Mouse (Mus musculus): ENCODE results near the gene Sppl2a. TPM values are rescaled to one million over a fixed set of nuclear protein-coding genes. Genes with fewer than 3 reads are reported as not detected.
A peak's percentile ranks its signal among the peaks of the same experiment; 100 is the strongest.

The Sppl2a gene
- polyA plus RNA-seq, 1 experiment: 24.9 TPM

GRCm38 (mm10) chr2:126948231-126948630, 15.2 kb upstream of the Sppl2a start:
- WGBS: 56% methylated on average over 3 of the region's 3 CpGs
- TF ChIP-seq POLR2A (IDR thresholded peaks at IDR 0.05; ENCODE audit: low read depth, low read length): no peak
- no peak for TF ChIP-seq CTCF (conservative IDR thresholded peaks at IDR 0.05; ENCODE audit: insufficient read depth, insufficient read length, low read depth, low read length)

GRCm38 (mm10) chr2:126947646-126948045, 14.6 kb upstream of the Sppl2a start:
- Histone ChIP-seq H3K4me3 (ENCODE audit: insufficient read depth, low read depth, low read length) (no peak overlapping the region), H3K27ac (ENCODE audit: insufficient read depth, low read depth, low read length) (no peak overlapping the region), H3K4me1 (ENCODE audit: control insufficient read depth, insufficient read depth, low read length) (peaks cover 13% of the 10 kb centered on the region), H3K27me3 (replicated peaks; ENCODE audit: control insufficient read depth, insufficient read depth, low read length) (no peaks in the 10 kb centered on the region), H3K36me3 (ENCODE audit: control insufficient read depth, insufficient read depth, low read length) (no peaks in the 10 kb centered on the region)
- no peak for TF ChIP-seq POLR2A (IDR thresholded peaks at IDR 0.05; ENCODE audit: low read depth, low read length)
- TF ChIP-seq CTCF (conservative IDR thresholded peaks at IDR 0.05; ENCODE audit: insufficient read depth, insufficient read length, low read depth, low read length): no peak
- DNase-seq: no peak

More at GRCm38 (mm10) chr2:126948231-126948630, 15.2 kb upstream of the Sppl2a start:
- Histone ChIP-seq H3K27me3 (replicated peaks; ENCODE audit: control insufficient read depth, insufficient read depth, low read length) (no peaks in the 10 kb centered on the region), H3K4me3 (ENCODE audit: insufficient read depth, low read depth, low read length) (no peak overlapping the region), H3K4me1 (ENCODE audit: control insufficient read depth, insufficient read depth, low read length) (peaks cover 13% of the 10 kb centered on the region), H3K36me3 (ENCODE audit: control insufficient read depth, insufficient read depth, low read length) (no peaks in the 10 kb centered on the region), H3K27ac (ENCODE audit: insufficient read depth, low read depth, low read length) (no peak overlapping the region)
- peak; percentile 33 for DNase-seq

- Histone ChIP-seq H3K27me3 (replicated peaks; ENCODE audit: control insufficient read depth, insufficient read depth, low read length) (no peaks in the 10 kb centered on the region), H3K4me3 (ENCODE audit: insufficient read depth, low read depth, low read length) (no peak overlapping the region), H3K27ac (ENCODE audit: insufficient read depth, low read depth, low read length) (no peak overlapping the region), H3K36me3 (ENCODE audit: control insufficient read depth, insufficient read depth, low read length) (no peaks in the 10 kb centered on the region), H3K4me1 (ENCODE audit: control insufficient read depth, insufficient read depth, low read length) (no peaks in the 10 kb centered on the region)
- TF ChIP-seq CTCF (conservative IDR thresholded peaks at IDR 0.05; ENCODE audit: insufficient read depth, insufficient read length, low read depth, low read length): no peak
- TF ChIP-seq POLR2A (IDR thresholded peaks at IDR 0.05; ENCODE audit: low read depth, low read length): no peak
- no peak for DNase-seq
- 44% methylated on average over 2 of the region's 2 CpGs for WGBS
Observed at GRCm38 (mm10) chr2:126943211-126943610, 10.2 kb upstream of the Sppl2a start.

- H3K4me3 ChIP-seq (ENCODE audit: insufficient read depth, low read depth, low read length): no peak overlapping the region
- no peaks in the 10 kb centered on the region for H3K4me1 ChIP-seq (ENCODE audit: control insufficient read depth, insufficient read depth, low read length)
- H3K27ac ChIP-seq (ENCODE audit: insufficient read depth, low read depth, low read length): no peak overlapping the region
- H3K36me3 ChIP-seq (ENCODE audit: control insufficient read depth, insufficient read depth, low read length): no peaks in the 10 kb centered on the region
- DNase-seq: no peak
- 82% methylated on average over 3 of the region's 3 CpGs for WGBS
- H3K27me3 ChIP-seq (replicated peaks; ENCODE audit: control insufficient read depth, insufficient read depth, low read length): no peaks in the 10 kb centered on the region
- no peak for TF ChIP-seq POLR2A (IDR thresholded peaks at IDR 0.05; ENCODE audit: low read depth, low read length)
- no peak for TF ChIP-seq CTCF (conservative IDR thresholded peaks at IDR 0.05; ENCODE audit: insufficient read depth, insufficient read length, low read depth, low read length)
Observed at GRCm38 (mm10) chr2:126940314-126940866, 7.4 kb upstream of the Sppl2a start.

- Histone ChIP-seq H3K4me1 (ENCODE audit: control insufficient read depth, insufficient read depth, low read length) (peaks cover 7% of the 10 kb centered on the region; the same call in 1 of the 2 replicates), H3K4me3 (ENCODE audit: insufficient read depth, low read depth, low read length) (no peak overlapping the region), H3K27me3 (replicated peaks; ENCODE audit: control insufficient read depth, insufficient read depth, low read length) (no peaks in the 10 kb centered on the region), H3K36me3 (ENCODE audit: control insufficient read depth, insufficient read depth, low read length) (no peaks in the 10 kb centered on the region), H3K27ac (ENCODE audit: insufficient read depth, low read depth, low read length) (no peak overlapping the region)
- no peak for TF ChIP-seq POLR2A (IDR thresholded peaks at IDR 0.05; ENCODE audit: low read depth, low read length)
- TF ChIP-seq CTCF (conservative IDR thresholded peaks at IDR 0.05; ENCODE audit: insufficient read depth, insufficient read length, low read depth, low read length): no peak
- 79% methylated on average over 6 of the region's 6 CpGs for WGBS
- no peak for DNase-seq
Observed at GRCm38 (mm10) chr2:126938069-126938468, 5.0 kb upstream of the Sppl2a start.

GRCm38 (mm10) chr2:126933921-126934320, 886 bp upstream of the Sppl2a start:
- DNase-seq: peak; percentile 17
- Histone ChIP-seq H3K27ac (ENCODE audit: insufficient read depth, low read depth, low read length) (peak overlapping the region; percentile 93), H3K36me3 (ENCODE audit: control insufficient read depth, insufficient read depth, low read length) (no peaks in the 10 kb centered on the region), H3K27me3 (replicated peaks; ENCODE audit: control insufficient read depth, insufficient read depth, low read length) (no peaks in the 10 kb centered on the region), H3K4me1 (ENCODE audit: control insufficient read depth, insufficient read depth, low read length) (peaks cover 7% of the 10 kb centered on the region; the same call in 1 of the 2 replicates), H3K4me3 (ENCODE audit: insufficient read depth, low read depth, low read length) (no peak overlapping the region)
- TF ChIP-seq CTCF (conservative IDR thresholded peaks at IDR 0.05; ENCODE audit: insufficient read depth, insufficient read length, low read depth, low read length) (no peak), POLR2A (IDR thresholded peaks at IDR 0.05; ENCODE audit: low read depth, low read length) (no peak)

GRCm38 (mm10) chr2:126932261-126932896, 656 bp downstream of the Sppl2a start:
- H3K36me3 ChIP-seq (ENCODE audit: control insufficient read depth, insufficient read depth, low read length): no peaks in the 10 kb centered on the region
- peak overlapping the region; percentile 96 for H3K4me3 ChIP-seq (ENCODE audit: insufficient read depth, low read depth, low read length)
- no peak for DNase-seq
- TF ChIP-seq POLR2A (IDR thresholded peaks at IDR 0.05; ENCODE audit: low read depth, low read length): no peak
- TF ChIP-seq CTCF (conservative IDR thresholded peaks at IDR 0.05; ENCODE audit: insufficient read depth, insufficient read length, low read depth, low read length): no peak
- peaks cover 7% of the 10 kb centered on the region; the same call in 1 of the 2 replicates for H3K4me1 ChIP-seq (ENCODE audit: control insufficient read depth, insufficient read depth, low read length)
- 2% methylated on average over 15 of the region's 15 CpGs for WGBS
- no peaks in the 10 kb centered on the region for H3K27me3 ChIP-seq (replicated peaks; ENCODE audit: control insufficient read depth, insufficient read depth, low read length)
- H3K27ac ChIP-seq (ENCODE audit: insufficient read depth, low read depth, low read length): peak overlapping the region; percentile 83; the same call in 1 of the 2 replicates
